In the genomic region with DNA sequence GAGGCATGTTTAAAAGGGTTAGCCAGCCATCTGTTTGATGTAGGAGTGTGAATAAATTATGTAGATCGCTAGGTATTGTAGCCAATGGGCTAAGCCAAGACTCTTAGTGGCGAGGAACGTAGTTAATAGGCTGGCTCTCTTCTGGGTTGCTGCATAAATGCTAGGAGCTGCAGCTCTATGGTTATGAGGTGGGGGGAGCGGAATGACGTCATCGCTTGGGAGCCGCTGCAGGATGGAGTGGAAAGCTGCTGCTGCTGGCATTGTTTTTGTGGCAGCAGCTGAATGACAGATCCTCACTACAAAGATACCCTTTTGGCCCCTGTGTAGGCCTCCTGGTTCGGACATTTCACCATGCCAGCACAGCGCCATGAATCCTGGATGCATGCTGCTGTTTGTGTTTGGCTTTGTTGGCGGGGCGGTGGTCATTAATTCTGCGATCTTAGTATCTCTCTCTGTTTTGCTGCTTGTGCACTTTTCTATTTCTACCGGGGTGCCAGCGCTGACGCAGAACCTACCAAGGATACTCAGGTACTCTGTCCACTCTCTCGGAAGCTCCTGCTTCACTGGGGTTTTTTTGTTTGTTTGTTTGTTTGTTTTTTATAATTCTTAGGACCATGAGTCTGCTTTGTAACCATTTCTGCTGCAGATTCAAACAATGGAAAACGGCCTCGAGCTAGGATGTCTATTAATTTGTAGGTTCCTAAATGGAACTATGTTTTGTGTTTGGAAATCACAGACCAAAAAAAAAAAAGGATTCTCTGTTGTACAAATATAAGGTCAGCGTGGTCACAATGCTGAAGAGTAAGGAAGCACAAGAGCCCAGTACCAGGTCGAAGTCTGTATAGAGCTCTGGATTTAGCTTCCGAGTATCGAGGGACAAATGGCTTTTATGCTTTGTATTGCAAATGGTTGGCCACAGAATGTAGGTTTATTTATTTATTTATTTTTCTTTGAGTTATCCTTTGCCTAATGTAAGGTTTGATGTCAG, we compare ENCODE assay signal across 8 mouse cellular contexts. TPM values are rescaled to one million over a fixed set of nuclear protein-coding genes. Genes with fewer than 3 reads are reported as not detected.
DNase-seq lines count a peak whose midpoint lies in the region; ATAC-seq lines count a peak whose summit lies in the region.

No protein-coding gene starts in this region.

- DNase-seq in ZHBTc4 (ENCODE audit: low read depth, low spot score): peak; percentile 56
- DNase-seq in cerebellum, postnatal 25 days: peak; percentile 95 to 96
- DNase-seq in frontal cortex, postnatal 14 days (ENCODE audit: low spot score in 2 of 2): peak; percentile 90
- peak; percentile 94 for DNase-seq in layer of hippocampus, adult 8-10 months (ENCODE audit: low spot score in 2 of 2)
- DNase-seq in lung, adult 18-20 months: peak; percentile 67 to 77
- peak; percentile 60 for DNase-seq in ovary, postnatal 14 days (ENCODE audit: low spot score)

- ATAC-seq in hematopoietic stem cell, adult 5-6 weeks (replicated peaks in 1 of 2; ENCODE audit: insufficient read depth in 1 of 2, low FRiP score in 2 of 2, low TSS enrichment in 1 of 2, low read depth in 1 of 2, poor library complexity in 2 of 2, severe bottlenecking in 2 of 2): peak; percentile 80
- ATAC-seq in erythroid progenitor cell, adult 5-6 weeks (replicated peaks; ENCODE audit: low FRiP score, poor library complexity, severe bottlenecking): no peak

RNA-seq across cellular contexts. Expression of a gene that starts 48.4 kb away (rescaled TPM):
- 106 and 115 TPM in 2 replicates for total RNA-seq in hematopoietic stem cell, adult 5-6 weeks (2017)
- 100 to 1,000 TPM; 205 to 236 (median 220) TPM for total RNA-seq in layer of hippocampus, adult 8-10 months (2022)
- 28.5 and 50.7 TPM in 2 replicates for total RNA-seq in erythroid progenitor cell, adult 5-6 weeks (2015; ENCODE audit: low replicate concordance)
- total RNA-seq in erythroid progenitor cell, adult 5-6 weeks (2017; ENCODE audit: low replicate concordance): 68.5 and 69.1 TPM in 2 replicates
